Mouse (Mus musculus) gastrocnemius, postnatal 25 days (tissue): ENCODE data around the gene Tbx5. TPM values are rescaled to one million over a fixed set of nuclear protein-coding genes. Genes with fewer than 3 reads are reported as not detected.
"Not testable (repeated sequence)": the region's sequence is repeated elsewhere in the genome, so short reads cannot be mapped to it uniquely, and the experiment has no call there.

Experiments
- DNase-seq: peaks from one replicate; pipeline ENCODE4 v3.0.0; 2022
- total RNA-seq, 2 experiments: library from RNA; stranded (reverse); gene quantifications; 1 replicate in 1 of 2; 2 replicates in 1 of 2; pipeline ENCODE4 v1.2.3; 2021

Tbx5 gene
- total RNA-seq, 2 experiments from 2014 or later = 0.19 TPM; not detected in 1

DNA sequence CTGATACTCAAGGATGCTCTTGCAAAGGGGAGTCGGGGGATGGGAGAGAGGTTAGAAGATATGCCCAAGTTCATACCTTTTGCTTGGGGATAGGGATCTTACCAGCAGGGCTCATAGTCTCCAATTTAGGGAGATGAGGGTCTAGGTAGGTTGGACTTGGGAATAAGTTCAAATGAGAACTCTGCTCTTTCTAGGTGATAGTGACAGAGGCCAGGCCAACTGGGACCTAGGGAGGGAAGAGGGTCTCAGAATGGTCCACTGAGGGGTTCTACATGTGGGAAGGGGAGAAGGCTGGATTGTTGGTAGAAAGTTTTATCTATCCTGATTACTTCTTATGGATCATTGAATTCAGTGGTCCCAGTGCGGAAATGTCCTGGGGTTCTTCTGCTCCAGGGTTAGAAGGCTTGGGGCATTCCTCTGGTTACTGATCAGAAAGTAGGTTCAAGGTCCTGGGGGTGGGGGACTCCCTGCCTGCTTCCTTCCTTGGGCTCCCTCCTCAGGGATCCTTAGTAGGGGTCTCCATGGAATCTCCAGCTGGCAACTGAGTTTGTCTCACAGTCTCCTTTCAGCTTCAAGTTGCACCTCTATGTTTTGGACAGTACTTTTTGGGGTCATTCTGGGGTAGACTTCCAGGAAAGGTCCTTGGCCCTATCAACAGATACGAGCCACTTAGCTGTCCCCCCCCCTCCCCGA, 10.4 kb downstream of the Tbx5 start:
- DNase-seq = no peak

DNA sequence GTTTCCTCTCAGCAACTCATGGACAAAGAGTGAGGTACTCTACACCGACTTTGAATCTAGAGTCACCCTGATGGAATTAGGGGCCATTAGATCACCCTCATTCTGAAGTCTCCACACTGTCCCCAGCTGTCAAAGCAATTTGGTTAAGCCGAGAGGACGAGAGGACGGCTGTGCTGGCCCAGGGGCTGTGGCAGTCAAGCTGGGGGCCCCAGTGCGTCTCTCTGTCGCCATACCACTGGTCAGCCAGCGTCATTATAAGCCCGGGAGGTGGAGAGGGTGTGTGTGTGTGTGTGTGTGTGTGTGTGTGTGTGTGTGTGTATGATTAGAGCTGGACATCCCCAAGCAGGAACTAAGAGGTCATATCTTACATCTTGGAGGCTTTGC, 10.9 kb downstream of the Tbx5 start:
- no peak for DNase-seq

- DNase-seq = no peak
Observed at GRCm38 (mm10) chr5:119844366-119844765, 11.9 kb downstream of the Tbx5 start.

DNA sequence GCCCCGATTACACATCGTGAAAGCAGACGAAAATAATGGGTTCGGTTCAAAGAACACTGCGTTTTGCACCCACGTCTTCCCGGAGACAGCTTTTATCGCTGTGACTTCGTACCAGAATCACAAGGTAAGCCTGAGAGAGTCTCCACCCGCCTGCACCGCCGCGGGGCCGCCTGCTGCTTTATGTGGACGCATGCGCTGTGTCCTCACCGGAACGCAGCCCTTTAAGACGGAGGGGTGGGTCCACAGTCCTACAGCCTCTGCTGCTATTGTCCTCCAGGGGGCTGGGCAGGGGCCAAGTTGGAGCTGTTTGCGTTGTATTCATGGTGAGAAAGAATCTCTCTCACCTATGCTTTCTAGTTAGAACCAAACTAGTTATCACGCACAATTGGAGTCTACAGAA, 12.5 kb downstream of the Tbx5 start:
- no peak for DNase-seq

GRCm38 (mm10) chr5:119857052-119857451, 24.6 kb downstream of the Tbx5 start:
- DNase-seq = no peak

GRCm38 (mm10) chr5:119861301-119861700, 28.8 kb downstream of the Tbx5 start:
- no peak for DNase-seq

DNA sequence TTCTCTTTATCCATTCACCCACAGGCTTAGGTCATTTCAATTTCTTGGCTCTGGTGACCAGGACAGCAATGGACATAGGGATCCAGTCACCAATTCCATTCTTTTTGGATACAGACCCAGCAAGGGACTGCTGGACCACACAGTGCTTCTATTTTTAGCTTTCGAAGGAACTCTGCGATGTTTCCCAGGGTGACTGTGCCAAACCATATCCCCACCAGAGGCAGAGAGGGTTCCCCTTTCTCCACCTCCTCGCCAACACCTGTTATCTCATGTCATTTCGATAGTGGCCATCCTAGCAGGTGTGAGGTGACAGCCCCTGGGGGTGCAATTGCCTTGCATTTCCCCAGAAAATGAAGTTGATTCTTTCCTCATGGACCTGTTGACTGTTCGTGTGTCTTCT, 30.0 kb downstream of the Tbx5 start:
- DNase-seq = no peak

GRCm38 (mm10) chr5:119866277-119867235, 34.1 kb downstream of the Tbx5 start:
- DNase-seq = no peak

- no peak for DNase-seq
Observed at GRCm38 (mm10) chr5:119867986-119868385, 35.5 kb downstream of the Tbx5 start.

DNA sequence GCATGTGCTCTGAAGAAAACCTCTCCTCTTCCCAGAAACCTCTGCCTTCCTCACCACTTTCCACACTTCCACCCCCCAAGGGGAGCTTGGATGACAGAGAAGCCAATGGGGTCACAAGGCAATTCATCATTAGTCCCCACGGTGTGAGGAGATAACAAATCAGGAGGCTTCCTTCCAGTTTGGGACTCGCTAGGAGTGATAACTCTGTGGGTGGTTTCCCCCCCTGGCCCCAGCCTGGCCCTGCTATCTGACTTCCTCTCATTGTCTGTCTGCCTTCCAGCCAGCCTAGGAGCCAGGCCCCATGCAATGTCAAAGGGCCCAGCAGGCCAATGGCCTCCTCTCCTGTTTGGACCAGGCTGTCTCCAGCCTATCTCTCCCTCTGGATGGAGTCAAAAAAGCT, 43.0 kb downstream of the Tbx5 start:
- no peak for DNase-seq

- DNase-seq = no peak
Observed at GRCm38 (mm10) chr5:119877185-119877584, 44.7 kb downstream of the Tbx5 start.

DNA sequence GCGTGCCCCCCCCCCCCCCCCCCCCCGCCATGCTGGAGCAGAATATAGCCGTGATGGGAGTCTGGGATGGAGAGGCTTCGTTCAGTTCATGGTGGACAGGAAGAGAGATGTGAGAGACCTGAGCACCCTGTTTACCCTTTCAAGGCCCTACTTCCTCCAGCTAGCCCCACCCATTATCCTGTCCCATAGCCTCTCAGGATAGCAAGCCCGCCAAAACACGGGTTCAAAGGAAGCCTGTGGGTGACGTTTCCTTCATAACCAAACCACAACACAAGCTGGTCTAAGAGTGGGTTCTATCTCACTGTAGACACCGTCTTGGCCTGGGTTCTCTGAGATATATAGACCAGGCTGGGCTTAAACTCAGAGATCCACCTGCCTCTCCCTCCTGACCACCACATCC, 53.1 kb downstream of the Tbx5 start:
- DNase-seq = no peak

GRCm38 (mm10) chr5:119887381-119887780, 54.9 kb downstream of the Tbx5 start:
- no peak for DNase-seq

DNA sequence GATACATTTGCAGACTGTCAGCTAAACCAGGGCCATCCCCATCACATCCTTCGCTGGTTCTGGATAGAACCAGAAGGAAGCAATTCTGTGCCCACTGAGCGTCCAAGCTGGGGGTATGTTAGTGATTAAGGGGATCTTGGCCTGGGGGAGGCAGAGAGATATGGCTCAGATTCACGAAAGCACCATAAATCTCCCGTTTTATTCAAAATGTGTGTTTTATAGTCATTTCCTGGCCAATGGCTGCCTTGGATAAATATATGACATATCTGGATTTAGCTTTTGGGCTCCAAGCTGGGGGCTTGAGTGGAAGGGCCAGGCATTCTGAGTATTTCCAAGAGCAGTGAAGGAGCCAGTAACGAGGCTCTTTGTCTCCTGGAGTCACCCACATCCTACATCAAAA, 59.5 kb downstream of the Tbx5 start:
- no peak for DNase-seq

DNA sequence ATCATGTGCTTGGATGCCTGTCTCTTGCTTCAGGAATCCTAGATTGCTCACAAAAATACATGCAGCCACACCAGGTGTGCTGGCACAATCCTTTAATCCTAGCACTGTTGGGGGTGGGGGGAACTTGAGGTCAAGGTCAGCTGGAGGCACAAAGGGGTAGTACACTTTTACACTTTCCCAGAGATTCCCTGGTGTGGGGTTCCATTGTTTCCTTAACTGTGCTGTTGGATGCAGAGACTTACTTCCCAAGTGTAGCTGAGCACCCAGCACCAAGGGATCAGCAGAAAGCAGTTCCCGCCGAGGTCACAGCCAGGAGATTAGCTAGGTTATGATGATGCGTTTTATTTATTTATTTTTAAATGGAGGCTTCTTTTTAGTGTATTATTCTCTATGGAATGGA, 60.6 kb downstream of the Tbx5 start:
- DNase-seq = no peak

- no peak for DNase-seq
Observed at GRCm38 (mm10) chr5:119896605-119897004, 64.1 kb downstream of the Tbx5 start.

- peak; percentile 61 for DNase-seq
Observed at GRCm38 (mm10) chr5:119916551-119917171, 84.2 kb downstream of the Tbx5 start.

- DNase-seq = not testable (repeated sequence)
Observed at GRCm38 (mm10) chr5:119918381-119918780, 85.9 kb downstream of the Tbx5 start.

- no peak for DNase-seq
Observed at GRCm38 (mm10) chr5:119920941-119921340, 88.5 kb downstream of the Tbx5 start.

DNA sequence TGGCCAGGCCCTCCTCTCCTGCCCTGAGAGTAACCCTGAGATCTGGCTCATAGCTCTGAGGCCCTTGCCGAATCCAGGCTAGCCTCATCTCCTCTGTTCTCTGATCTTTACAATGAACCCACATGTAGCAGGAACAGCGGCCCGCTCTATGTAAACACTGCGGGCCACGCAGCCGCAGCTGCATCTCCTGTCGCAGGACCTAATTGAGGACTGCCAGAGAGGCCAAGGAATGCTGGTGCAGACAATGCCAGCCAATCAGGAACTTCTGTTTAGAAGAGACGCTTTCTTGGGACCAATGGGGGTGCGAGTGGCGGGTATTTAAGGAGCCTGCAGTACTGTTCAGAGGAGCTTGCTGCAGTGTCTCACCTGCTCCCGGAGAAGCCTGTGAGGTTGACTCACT, 89.8 kb downstream of the Tbx5 start:
- no peak for DNase-seq
